Mouse (Mus musculus) limb, embryonic 11.5 days (tissue): ENCODE measurements around the gene Mgat5. TPM values are rescaled to one million over a fixed set of nuclear protein-coding genes. Genes with fewer than 3 reads are reported as not detected.
A peak's percentile ranks its signal among the peaks of the same experiment; 100 is the strongest.

Experiments
- ATAC-seq: fragments of 200-750 bp; cut with Nextera tagmentation; 2 replicates; pipeline ENCODE4 v1.8.0; 2017; ENCODE audit warnings: low read depth; ENCODE audit not compliant: insufficient number of reproducible peaks, low FRiP score, low TSS enrichment
- DNase-seq: peaks from one replicate; pipeline ENCODE4 v3.0.0-alpha.2; 2015; ENCODE audit warnings: low spot score
- H3K27ac ChIP-seq: fragments of 300-500 bp; sonication (generic); replicated peaks from 2 replicates; pipeline ENCODE4 v1.5.1; 2014; ENCODE audit warnings: low read depth, mild to moderate bottlenecking, low read length
- H3K27me3 ChIP-seq: fragments of 300-500 bp; sonication (generic); 2 replicates; pipeline ENCODE4 v1.6.1; 2014; ENCODE audit warnings: mild to moderate bottlenecking, low read length, mixed read lengths; ENCODE audit not compliant: control insufficient read depth, insufficient read depth
- H3K36me3 ChIP-seq: fragments of 300-500 bp; sonication (generic); 2 replicates; pipeline ENCODE4 v1.6.1; 2014; ENCODE audit warnings: mild to moderate bottlenecking, low read length, moderate library complexity, mixed read lengths; ENCODE audit not compliant: control insufficient read depth, insufficient read depth
- H3K4me1 ChIP-seq: fragments of 300-500 bp; sonication (generic); 2 replicates; pipeline ENCODE4 v1.6.1; 2014; ENCODE audit warnings: low read length, mixed read lengths; ENCODE audit not compliant: control insufficient read depth, insufficient read depth
- H3K4me2 ChIP-seq: fragments of 300-500 bp; sonication (generic); 2 replicates; pipeline ENCODE4 v1.6.1; 2014; ENCODE audit warnings: low read depth, mild to moderate bottlenecking, moderate library complexity; ENCODE audit not compliant: severe bottlenecking
- H3K4me3 ChIP-seq: fragments of 300-500 bp; sonication (generic); 2 replicates; pipeline ENCODE4 v1.5.1; 2014; ENCODE audit warnings: low read depth, low read length
- H3K9ac ChIP-seq: fragments of 300-500 bp; sonication (generic); 2 replicates; pipeline ENCODE4 v1.6.1; 2014; ENCODE audit warnings: mild to moderate bottlenecking, low read length
- H3K9me3 ChIP-seq: fragments of 300-500 bp; sonication (generic); 2 replicates; pipeline ENCODE4 v1.6.1; 2016; ENCODE audit warnings: low read length; ENCODE audit not compliant: control insufficient read depth
- whole genome bisulfite sequencing: fragments of 180-500 bp; shearing (Covaris S2); extraction: QIAGEN DNeasy Blood & Tissue Kit; methylation state at CpG from one replicate; pipeline ENCODE4 v1.1.7; 2014; 5-methylcytosine and 5-hydroxymethylcytosine counted together
- polyA plus RNA-seq: library from polyadenylated mRNA; unstranded; fragments of >200 nt; fragmentation: Nextera tagmentation; extraction: Ambion mirVana; gene quantifications from 2 replicates; pipeline ENCODE4 v1.2.1, GENCODE M21; 2014

Mgat5 gene
- polyA plus RNA-seq, 1 experiment from 2014 or later = 6.3 TPM

- no peak overlapping the region for H3K9ac ChIP-seq
- WGBS = 87% methylated on average over 8 of the region's 8 CpGs
- no peak overlapping the region for H3K27ac ChIP-seq
- H3K4me1 ChIP-seq = no peaks in the 10 kb centered on the region
- H3K9me3 ChIP-seq = no peaks in the 10 kb centered on the region
- H3K4me3 ChIP-seq = no peak overlapping the region
- H3K36me3 ChIP-seq = no peaks in the 10 kb centered on the region
- DNase-seq (no peak), ATAC-seq (no peak)
- no peaks in the 10 kb centered on the region for H3K27me3 ChIP-seq
- H3K4me2 ChIP-seq = no peak overlapping the region
These were observed 308.3 kb downstream of the Mgat5 start for GRCm38 (mm10) chr1:127513140-127513539.

GRCm38 (mm10) chr1:127513664-127514063, 308.8 kb downstream of the Mgat5 start:
- 86% methylated on average over 3 of the region's 3 CpGs for WGBS
- Histone ChIP-seq H3K4me3 (no peak overlapping the region), H3K4me2 (no peak overlapping the region), H3K4me1 (no peaks in the 10 kb centered on the region), H3K9ac (no peak overlapping the region), H3K36me3 (no peaks in the 10 kb centered on the region), H3K27ac (no peak overlapping the region), H3K27me3 (no peaks in the 10 kb centered on the region), H3K9me3 (no peaks in the 10 kb centered on the region)
- ATAC-seq (no peak), DNase-seq (no peak)

- Histone ChIP-seq H3K4me3 (no peak overlapping the region), H3K36me3 (no peaks in the 10 kb centered on the region), H3K4me2 (no peak overlapping the region), H3K27ac (no peak overlapping the region), H3K9ac (no peak overlapping the region), H3K4me1 (no peaks in the 10 kb centered on the region), H3K27me3 (no peaks in the 10 kb centered on the region), H3K9me3 (no peaks in the 10 kb centered on the region)
- 70% methylated on average over 3 of the region's 3 CpGs for WGBS
- ATAC-seq = no peak
- no peak for DNase-seq
These were observed 309.7 kb downstream of the Mgat5 start for GRCm38 (mm10) chr1:127514479-127514878.

- Histone ChIP-seq H3K4me3 (no peak overlapping the region), H3K9me3 (no peaks in the 10 kb centered on the region), H3K4me2 (no peak overlapping the region), H3K4me1 (no peaks in the 10 kb centered on the region), H3K36me3 (no peaks in the 10 kb centered on the region), H3K27me3 (no peaks in the 10 kb centered on the region), H3K27ac (no peak overlapping the region), H3K9ac (no peak overlapping the region)
- no peak for DNase-seq
- WGBS = 97% methylated on average over 10 of the region's 10 CpGs
- no peak; the same call in 1 of the 2 replicates for ATAC-seq
These were observed 310.1 kb downstream of the Mgat5 start for GRCm38 (mm10) chr1:127514888-127515287.

- no peaks in the 10 kb centered on the region for H3K9me3 ChIP-seq
- no peak overlapping the region for H3K27ac ChIP-seq
- no peak overlapping the region for H3K4me2 ChIP-seq
- H3K36me3 ChIP-seq = no peaks in the 10 kb centered on the region
- ATAC-seq (no peak), DNase-seq (no peak)
- no peaks in the 10 kb centered on the region for H3K4me1 ChIP-seq
- no peak overlapping the region for H3K4me3 ChIP-seq
- WGBS = 83% methylated on average over 8 of the region's 8 CpGs
- H3K9ac ChIP-seq = no peak overlapping the region
- no peaks in the 10 kb centered on the region for H3K27me3 ChIP-seq
These were observed 318.5 kb downstream of the Mgat5 start for GRCm38 (mm10) chr1:127523364-127523763.

- Histone ChIP-seq H3K27ac (no peak overlapping the region), H3K9me3 (no peaks in the 10 kb centered on the region), H3K9ac (no peak overlapping the region), H3K4me3 (no peak overlapping the region), H3K4me2 (0 out of 2 replicates have a peak overlapping the region, but pooled peaks have one; percentile 1), H3K36me3 (no peaks in the 10 kb centered on the region), H3K27me3 (no peaks in the 10 kb centered on the region), H3K4me1 (0 out of 2 replicates have a peak, but pooled peaks cover 13% of the 10 kb centered on the region)
- peak; percentile 42 for DNase-seq
- ATAC-seq = peak; percentile 50
- WGBS = 28% methylated on average over 14 of the region's 14 CpGs
These were observed 326.2 kb downstream of the Mgat5 start for GRCm38 (mm10) chr1:127530849-127531580.

- Histone ChIP-seq H3K4me2 (0 out of 2 replicates have a peak overlapping the region, but pooled peaks have one; percentile 1), H3K4me3 (no peak overlapping the region), H3K9me3 (no peaks in the 10 kb centered on the region), H3K4me1 (peaks cover 19% of the 10 kb centered on the region; the same call in 1 of the 2 replicates), H3K27ac (no peak overlapping the region), H3K36me3 (no peaks in the 10 kb centered on the region), H3K27me3 (no peaks in the 10 kb centered on the region), H3K9ac (no peak overlapping the region)
- 56% methylated on average over 5 of the region's 5 CpGs for WGBS
- DNase-seq = no peak
- no peak for ATAC-seq
These were observed 326.9 kb downstream of the Mgat5 start for GRCm38 (mm10) chr1:127531723-127532122.

- H3K27me3 ChIP-seq = no peaks in the 10 kb centered on the region
- H3K4me3 ChIP-seq = no peak overlapping the region
- 22% methylated on average over 5 of the region's 5 CpGs for WGBS
- ATAC-seq = peak; percentile 29; the same call in 1 of the 2 replicates
- H3K4me1 ChIP-seq = peaks cover 21% of the 10 kb centered on the region; the same call in 1 of the 2 replicates
- no peaks in the 10 kb centered on the region for H3K9me3 ChIP-seq
- no peak overlapping the region for H3K9ac ChIP-seq
- H3K4me2 ChIP-seq = peak overlapping the region; percentile 24; the same call in 1 of the 2 replicates
- peak overlapping the region; percentile 81 for H3K27ac ChIP-seq
- DNase-seq = peak; percentile 43
- H3K36me3 ChIP-seq = no peaks in the 10 kb centered on the region
These were observed 331.6 kb downstream of the Mgat5 start for GRCm38 (mm10) chr1:127536448-127536847.
